Mouse (Mus musculus): Measurements from ENCODE around the gene Isg20. TPM values are rescaled to one million over a fixed set of nuclear protein-coding genes. Genes with fewer than 3 reads are reported as not detected.

The Isg20 gene
- polyA plus RNA-seq, 1 experiment = 26.9 TPM

GRCm38 (mm10) chr7:78895653-78896333 lies 17.4 kb upstream of the Isg20 start, which contains the start of gene Aen:
TSS of gene Aen (plus strand) at chr7:78895854.
- Histone ChIP-seq H3K36me3 (ENCODE audit: control insufficient read depth) (peaks cover 11% of the 10 kb centered on the region), H3K9me3 (ENCODE audit: control insufficient read depth, low read length) (no peaks in the 10 kb centered on the region), H3K4me1 (ENCODE audit: control insufficient read depth) (peaks cover 65% of the 10 kb centered on the region), H3K4me3 (replicated peaks) (peak within 1 kb of the TSS; percentile 92), H3K27me3 (ENCODE audit: control insufficient read depth) (0 out of 2 replicates have a peak, but pooled peaks cover 2% of the 10 kb centered on the region)
- no peak for TF ChIP-seq GATA1 (IDR thresholded peaks at IDR 0.05; ENCODE audit: low read length)
- no peak for TF ChIP-seq TAL1 (IDR thresholded peaks at IDR 0.05; ENCODE audit: low read length)

GRCm38 (mm10) chr7:78897567-78897966 lies 15.7 kb upstream of the Isg20 start:
- no peak overlapping the region for H3K4me3 ChIP-seq (replicated peaks)
- peaks cover 61% of the 10 kb centered on the region for H3K4me1 ChIP-seq (ENCODE audit: control insufficient read depth)
- H3K9me3 ChIP-seq (ENCODE audit: control insufficient read depth, low read length) = no peaks in the 10 kb centered on the region
- H3K36me3 ChIP-seq (ENCODE audit: control insufficient read depth) = peaks cover 18% of the 10 kb centered on the region
- TF ChIP-seq TAL1 (IDR thresholded peaks at IDR 0.05; ENCODE audit: low read length) = no peak
- TF ChIP-seq GATA1 (IDR thresholded peaks at IDR 0.05; ENCODE audit: low read length) = no peak
- H3K27me3 ChIP-seq (ENCODE audit: control insufficient read depth) = no peaks in the 10 kb centered on the region

GRCm38 (mm10) chr7:78903174-78903870 lies 9.9 kb upstream of the Isg20 start:
- Histone ChIP-seq H3K4me3 (replicated peaks) (no peak overlapping the region), H3K36me3 (ENCODE audit: control insufficient read depth) (peaks cover 61% of the 10 kb centered on the region), H3K27me3 (ENCODE audit: control insufficient read depth) (no peaks in the 10 kb centered on the region), H3K4me1 (ENCODE audit: control insufficient read depth) (peaks cover 14% of the 10 kb centered on the region), H3K9me3 (ENCODE audit: control insufficient read depth, low read length) (no peaks in the 10 kb centered on the region)
- TF ChIP-seq GATA1 (IDR thresholded peaks at IDR 0.05; ENCODE audit: low read length) (no peak), TAL1 (IDR thresholded peaks at IDR 0.05; ENCODE audit: low read length) (no peak)

- Histone ChIP-seq H3K36me3 (ENCODE audit: control insufficient read depth) (peaks cover 64% of the 10 kb centered on the region), H3K4me3 (replicated peaks) (no peak overlapping the region)
- TF ChIP-seq TAL1 (IDR thresholded peaks at IDR 0.05; ENCODE audit: low read length) (no peak), GATA1 (IDR thresholded peaks at IDR 0.05; ENCODE audit: low read length) (no peak)
Observed at GRCm38 (mm10) chr7:78904175-78904574, 9.0 kb upstream of the Isg20 start.

GRCm38 (mm10) chr7:78909026-78909425 lies 4.2 kb upstream of the Isg20 start:
- no peak overlapping the region for H3K4me3 ChIP-seq (replicated peaks)
- H3K4me1 ChIP-seq (ENCODE audit: control insufficient read depth) = peaks cover 37% of the 10 kb centered on the region
- TF ChIP-seq TAL1 (IDR thresholded peaks at IDR 0.05; ENCODE audit: low read length) = no peak
- TF ChIP-seq GATA1 (IDR thresholded peaks at IDR 0.05; ENCODE audit: low read length) = no peak
- H3K36me3 ChIP-seq (ENCODE audit: control insufficient read depth) = peaks cover 54% of the 10 kb centered on the region
- H3K27me3 ChIP-seq (ENCODE audit: control insufficient read depth) = no peaks in the 10 kb centered on the region
- no peaks in the 10 kb centered on the region for H3K9me3 ChIP-seq (ENCODE audit: control insufficient read depth, low read length)

More at GRCm38 (mm10) chr7:78904175-78904574, 9.0 kb upstream of the Isg20 start:
- H3K4me1 ChIP-seq (ENCODE audit: control insufficient read depth) = peaks cover 11% of the 10 kb centered on the region
- H3K9me3 ChIP-seq (ENCODE audit: control insufficient read depth, low read length) = no peaks in the 10 kb centered on the region
- no peaks in the 10 kb centered on the region for H3K27me3 ChIP-seq (ENCODE audit: control insufficient read depth)

GRCm38 (mm10) chr7:78910336-78911098 lies 2.7 kb upstream of the Isg20 start:
- Histone ChIP-seq H3K4me1 (ENCODE audit: control insufficient read depth) (peaks cover 51% of the 10 kb centered on the region), H3K27me3 (ENCODE audit: control insufficient read depth) (no peaks in the 10 kb centered on the region), H3K36me3 (ENCODE audit: control insufficient read depth) (peaks cover 51% of the 10 kb centered on the region), H3K4me3 (replicated peaks) (no peak overlapping the region), H3K9me3 (ENCODE audit: control insufficient read depth, low read length) (no peaks in the 10 kb centered on the region)
- TF ChIP-seq GATA1 (IDR thresholded peaks at IDR 0.05; ENCODE audit: low read length) (no peak), TAL1 (IDR thresholded peaks at IDR 0.05; ENCODE audit: low read length) (no peak)

GRCm38 (mm10) chr7:78911209-78911608 lies 2.0 kb upstream of the Isg20 start:
- no peak for TF ChIP-seq TAL1 (IDR thresholded peaks at IDR 0.05; ENCODE audit: low read length)
- no peak for TF ChIP-seq GATA1 (IDR thresholded peaks at IDR 0.05; ENCODE audit: low read length)
- H3K4me1 ChIP-seq (ENCODE audit: control insufficient read depth) = peaks cover 58% of the 10 kb centered on the region
- no peak overlapping the region for H3K4me3 ChIP-seq (replicated peaks)
- peaks cover 51% of the 10 kb centered on the region for H3K36me3 ChIP-seq (ENCODE audit: control insufficient read depth)
- H3K9me3 ChIP-seq (ENCODE audit: control insufficient read depth, low read length) = no peaks in the 10 kb centered on the region
- no peaks in the 10 kb centered on the region for H3K27me3 ChIP-seq (ENCODE audit: control insufficient read depth)

- peak overlapping the region; percentile 64 for H3K4me3 ChIP-seq (replicated peaks)
Observed at GRCm38 (mm10) chr7:78912253-78912973, 811 bp upstream of the Isg20 start.

More at GRCm38 (mm10) chr7:78912253-78912973, 811 bp upstream of the Isg20 start:
- TF ChIP-seq TAL1 (IDR thresholded peaks at IDR 0.05; ENCODE audit: low read length) = no peak
- no peak for TF ChIP-seq GATA1 (IDR thresholded peaks at IDR 0.05; ENCODE audit: low read length)
- Histone ChIP-seq H3K4me1 (ENCODE audit: control insufficient read depth) (peaks cover 68% of the 10 kb centered on the region), H3K36me3 (ENCODE audit: control insufficient read depth) (peaks cover 53% of the 10 kb centered on the region), H3K9me3 (ENCODE audit: control insufficient read depth, low read length) (no peaks in the 10 kb centered on the region), H3K27me3 (ENCODE audit: control insufficient read depth) (no peaks in the 10 kb centered on the region)
